Mouse (Mus musculus) stomach, postnatal 0 days (tissue): ENCODE data around the gene Radil.

Experiments used
- CTCF ChIP-seq: IDR thresholded peaks from 2 replicates; pipeline ENCODE4 v1.5.1; 2016; ENCODE audit warnings: antibody characterized with exemption, low read depth, mild to moderate bottlenecking, moderate library complexity
- EP300 ChIP-seq: optimal IDR thresholded peaks from 2 replicates; pipeline ENCODE3; 2016; ENCODE audit warnings: antibody characterized with exemption

DNA sequence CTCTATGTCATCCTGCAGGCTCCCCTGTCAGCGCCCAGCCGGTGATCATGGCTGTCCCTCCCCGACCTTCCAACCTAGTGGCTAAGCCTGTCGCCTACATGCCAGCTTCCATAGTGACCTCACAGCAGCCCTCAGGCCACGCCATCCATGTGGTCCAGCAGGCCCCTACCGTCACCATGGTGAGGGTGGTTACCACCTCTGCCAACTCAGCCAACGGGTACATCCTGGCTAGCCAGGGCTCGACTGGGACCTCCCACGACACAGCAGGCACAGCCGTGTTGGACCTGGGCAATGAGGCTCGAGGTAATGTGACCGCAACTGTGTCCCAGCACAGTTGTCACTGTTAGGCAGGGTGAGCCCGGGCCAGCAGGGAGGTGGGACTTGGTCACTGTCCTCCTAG lies 97.2 kb downstream of the Radil start:
- no peak for TF ChIP-seq CTCF
- no peak for TF ChIP-seq EP300
